Mouse (Mus musculus) midbrain, embryonic 14.5 days (tissue): ENCODE results near the gene Nell1. TPM values are rescaled to one million over a fixed set of nuclear protein-coding genes. Genes with fewer than 3 reads are reported as not detected.

Source experiments
- ATAC-seq: fragments of 200-750 bp; cut with Nextera tagmentation; 2 replicates; pipeline ENCODE4 v1.8.0; 2017; ENCODE audit warnings: moderate number of reproducible peaks, moderate library complexity; ENCODE audit not compliant: low FRiP score, low TSS enrichment
- DNase-seq: peaks from one replicate; pipeline ENCODE4 v3.0.0-alpha.2; 2015
- H3K27ac ChIP-seq: fragments of 300-500 bp; sonication (generic); replicated peaks from 2 replicates; pipeline ENCODE4 v1.5.1; 2014; ENCODE audit warnings: mild to moderate bottlenecking, low read depth, low read length, moderate library complexity
- H3K27me3 ChIP-seq: fragments of 300-500 bp; sonication (generic); 2 replicates; pipeline ENCODE4 v1.6.1; 2014; ENCODE audit warnings: low read length, control low read depth, mixed read lengths; ENCODE audit not compliant: control insufficient read depth, insufficient read depth
- H3K36me3 ChIP-seq: fragments of 300-500 bp; sonication (generic); 2 replicates; pipeline ENCODE4 v1.6.1; 2014; ENCODE audit warnings: low read length, control low read depth; ENCODE audit not compliant: control insufficient read depth, insufficient read depth
- H3K4me1 ChIP-seq: fragments of 300-500 bp; sonication (generic); 2 replicates; pipeline ENCODE4 v1.6.1; 2014; ENCODE audit warnings: mild to moderate bottlenecking, antibody characterized with exemption, low read length, control low read depth; ENCODE audit not compliant: control insufficient read depth, insufficient read depth
- H3K4me2 ChIP-seq: fragments of 300-500 bp; sonication (generic); 2 replicates; pipeline ENCODE4 v1.6.1; 2014; ENCODE audit warnings: mild to moderate bottlenecking, low read length, moderate library complexity
- H3K4me3 ChIP-seq: fragments of 300-500 bp; sonication (generic); replicated peaks from 2 replicates; pipeline ENCODE4 v1.5.1; 2014; ENCODE audit warnings: low read depth, low read length
- H3K9ac ChIP-seq: fragments of 300-500 bp; sonication (generic); replicated peaks from 2 replicates; pipeline ENCODE4 v1.6.1; 2014; ENCODE audit warnings: mild to moderate bottlenecking, low read length, moderate library complexity
- H3K9me3 ChIP-seq: fragments of 300-500 bp; sonication (generic); 2 replicates; pipeline ENCODE4 v1.6.1; 2016; ENCODE audit warnings: low read length, control low read depth, mixed read lengths; ENCODE audit not compliant: control insufficient read depth
- WGBS: fragments of 180-500 bp; shearing (Covaris S2); extraction: QIAGEN DNeasy Blood & Tissue Kit; methylation state at CpG from one replicate; pipeline ENCODE4 v1.1.7; 2014; 5-methylcytosine and 5-hydroxymethylcytosine counted together
- polyA plus RNA-seq: library from polyadenylated mRNA; unstranded; fragments of >200 nt; fragmentation: Nextera tagmentation; extraction: Ambion mirVana; gene quantifications from 2 replicates; pipeline ENCODE4 v1.2.1, GENCODE M21; 2014

Gene Nell1
- polyA plus RNA-seq, 1 experiment from 2014 or later: 21.3 TPM

DNA sequence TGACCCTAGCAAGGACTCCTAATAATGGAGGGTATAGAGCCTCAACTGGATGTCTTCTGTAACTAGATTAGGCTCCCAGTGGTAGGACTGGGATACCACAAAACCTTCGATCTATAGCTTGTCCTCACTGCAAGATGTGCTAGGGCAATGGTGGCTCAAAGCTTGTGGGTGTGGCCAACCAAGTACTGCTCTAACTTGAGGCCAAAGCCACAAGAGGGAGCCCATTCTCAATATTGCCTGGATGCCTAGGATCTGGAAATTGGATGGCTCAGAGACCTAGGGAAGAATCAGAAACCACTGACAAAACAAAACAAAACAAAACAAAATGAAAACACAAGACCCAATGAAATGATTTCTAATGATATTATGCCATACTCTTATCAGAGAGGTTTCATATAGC is 809.0 kb downstream of the Nell1 start:
- WGBS: 85% methylated on average over 1 of the region's 1 CpGs
- ATAC-seq: no peak
- no peaks in the 10 kb centered on the region for H3K9me3 ChIP-seq

GRCm38 (mm10) chr7:50826180-50826579 is 851.5 kb downstream of the Nell1 start:
- Histone ChIP-seq H3K27me3 (no peaks in the 10 kb centered on the region), H3K4me2 (no peak overlapping the region), H3K9me3 (no peaks in the 10 kb centered on the region), H3K27ac (no peak overlapping the region), H3K4me1 (no peaks in the 10 kb centered on the region), H3K4me3 (no peak overlapping the region), H3K36me3 (no peaks in the 10 kb centered on the region), H3K9ac (no peak overlapping the region)
- WGBS: 9% methylated on average over 7 of the region's 7 CpGs
- ATAC-seq (peak; percentile 48; the same call in 1 of the 2 replicates), DNase-seq (peak; percentile 65)

More for the DNA sequence above, 809.0 kb downstream of the Nell1 start:
- Histone ChIP-seq H3K27ac (no peak overlapping the region), H3K4me2 (no peak overlapping the region), H3K4me1 (no peaks in the 10 kb centered on the region), H3K36me3 (no peaks in the 10 kb centered on the region), H3K9ac (no peak overlapping the region), H3K27me3 (no peaks in the 10 kb centered on the region), H3K4me3 (no peak overlapping the region)
- DNase-seq: peak; percentile 41

GRCm38 (mm10) chr7:50832799-50833198 is 858.1 kb downstream of the Nell1 start:
- ATAC-seq (no peak), DNase-seq (no peak)
- Histone ChIP-seq H3K36me3 (no peaks in the 10 kb centered on the region), H3K4me1 (peaks cover 8% of the 10 kb centered on the region; the same call in 1 of the 2 replicates), H3K27me3 (no peaks in the 10 kb centered on the region), H3K27ac (no peak overlapping the region), H3K9ac (no peak overlapping the region), H3K4me2 (no peak overlapping the region), H3K4me3 (no peak overlapping the region), H3K9me3 (no peaks in the 10 kb centered on the region)
- WGBS: 87% methylated on average over 3 of the region's 3 CpGs

DNA sequence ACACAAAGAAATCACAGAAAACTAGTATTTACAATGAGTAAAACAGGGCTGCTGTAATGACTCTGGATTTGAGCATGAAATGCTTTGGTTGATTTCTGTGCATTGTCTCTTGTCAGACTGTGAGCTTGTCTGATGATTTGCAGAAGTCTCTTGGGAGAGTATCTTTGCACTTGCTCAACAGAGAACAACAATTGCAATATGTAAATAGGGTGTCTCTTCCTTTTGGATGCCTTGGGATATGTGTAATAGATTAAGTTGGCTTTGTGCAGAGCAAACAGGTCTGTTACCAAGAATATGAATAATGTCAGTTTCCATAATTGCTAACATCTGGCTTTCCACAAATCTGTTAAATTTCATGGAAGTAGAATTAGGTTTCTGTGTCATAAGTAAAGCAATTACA is 868.0 kb downstream of the Nell1 start:
- DNase-seq (no peak), ATAC-seq (no peak)
- Histone ChIP-seq H3K4me1 (no peaks in the 10 kb centered on the region), H3K27me3 (no peaks in the 10 kb centered on the region), H3K36me3 (no peaks in the 10 kb centered on the region), H3K4me3 (no peak overlapping the region), H3K27ac (no peak overlapping the region), H3K9ac (no peak overlapping the region), H3K9me3 (no peaks in the 10 kb centered on the region), H3K4me2 (no peak overlapping the region)

- no peak overlapping the region for H3K27ac ChIP-seq
- H3K36me3 ChIP-seq: no peaks in the 10 kb centered on the region
- no peak overlapping the region for H3K4me2 ChIP-seq
- no peak overlapping the region for H3K9ac ChIP-seq
- no peak for DNase-seq
- WGBS: 78% methylated on average over 1 of the region's 1 CpGs
- H3K27me3 ChIP-seq: no peaks in the 10 kb centered on the region
- no peaks in the 10 kb centered on the region for H3K4me1 ChIP-seq
- no peaks in the 10 kb centered on the region for H3K9me3 ChIP-seq
- no peak for ATAC-seq
- no peak overlapping the region for H3K4me3 ChIP-seq
Observed at GRCm38 (mm10) chr7:50847921-50848320, 873.3 kb downstream of the Nell1 start.

GRCm38 (mm10) chr7:50850271-50850670 is 875.6 kb downstream of the Nell1 start:
- Histone ChIP-seq H3K9ac (no peak overlapping the region), H3K9me3 (no peaks in the 10 kb centered on the region), H3K4me1 (no peaks in the 10 kb centered on the region), H3K4me3 (no peak overlapping the region), H3K4me2 (no peak overlapping the region), H3K36me3 (no peaks in the 10 kb centered on the region), H3K27me3 (no peaks in the 10 kb centered on the region), H3K27ac (no peak overlapping the region)
- no peak for DNase-seq
- no peak for ATAC-seq
- 33% methylated on average over 1 of the region's 1 CpGs for WGBS

DNA sequence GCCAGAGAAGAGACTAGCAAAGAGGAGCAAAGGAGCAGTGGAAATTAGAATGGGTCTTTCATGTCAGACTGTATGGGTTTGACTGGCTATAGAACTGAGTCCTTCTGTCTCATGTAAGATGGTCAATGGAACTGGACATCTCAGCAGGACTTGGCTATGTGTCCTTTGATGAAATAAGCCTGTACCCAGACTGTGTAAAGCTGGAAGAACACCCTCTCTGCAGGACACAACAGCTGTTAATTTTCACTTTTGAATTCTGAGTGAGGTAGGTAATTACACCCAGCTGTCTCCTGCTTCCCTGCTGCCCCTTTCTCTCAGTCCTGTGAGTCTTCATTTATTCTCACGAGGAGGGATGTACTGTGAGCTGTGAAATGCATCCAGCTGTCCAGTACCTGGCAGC is 895.5 kb downstream of the Nell1 start:
- ATAC-seq (no peak), DNase-seq (no peak)

DNA sequence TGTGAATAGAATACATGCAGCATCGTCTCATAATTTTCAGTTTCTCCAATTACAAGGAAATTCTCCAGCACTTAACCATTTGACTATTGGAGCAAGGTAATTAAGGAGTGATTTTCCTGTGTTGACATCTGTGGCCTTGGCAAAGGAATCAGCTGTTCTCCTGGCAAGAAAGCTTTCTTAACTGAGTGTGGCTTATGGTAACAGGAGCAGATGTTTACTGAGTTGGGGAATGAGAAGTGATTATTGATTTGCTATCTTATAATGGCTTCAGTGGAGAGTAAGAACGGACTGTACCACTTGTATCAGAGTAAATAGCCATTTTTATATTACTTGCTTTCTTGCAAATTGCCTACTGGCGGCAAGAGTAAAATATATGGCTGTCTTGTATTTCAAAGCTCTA is 913.0 kb downstream of the Nell1 start:
- no peak overlapping the region for H3K4me3 ChIP-seq
- no peaks in the 10 kb centered on the region for H3K36me3 ChIP-seq
- H3K9ac ChIP-seq: no peak overlapping the region
- H3K4me1 ChIP-seq: no peaks in the 10 kb centered on the region
- no peak for DNase-seq
- WGBS: 80% methylated on average over 3 of the region's 3 CpGs
- no peaks in the 10 kb centered on the region for H3K9me3 ChIP-seq
- ATAC-seq: no peak
- no peak overlapping the region for H3K4me2 ChIP-seq
- H3K27ac ChIP-seq: no peak overlapping the region
- no peaks in the 10 kb centered on the region for H3K27me3 ChIP-seq

More for the DNA sequence above, 895.5 kb downstream of the Nell1 start:
- Histone ChIP-seq H3K4me2 (no peak overlapping the region), H3K27me3 (no peaks in the 10 kb centered on the region), H3K36me3 (no peaks in the 10 kb centered on the region), H3K4me3 (no peak overlapping the region), H3K4me1 (no peaks in the 10 kb centered on the region), H3K9ac (no peak overlapping the region), H3K27ac (no peak overlapping the region), H3K9me3 (no peaks in the 10 kb centered on the region)
- 31% methylated on average over 1 of the region's 1 CpGs for WGBS

DNA sequence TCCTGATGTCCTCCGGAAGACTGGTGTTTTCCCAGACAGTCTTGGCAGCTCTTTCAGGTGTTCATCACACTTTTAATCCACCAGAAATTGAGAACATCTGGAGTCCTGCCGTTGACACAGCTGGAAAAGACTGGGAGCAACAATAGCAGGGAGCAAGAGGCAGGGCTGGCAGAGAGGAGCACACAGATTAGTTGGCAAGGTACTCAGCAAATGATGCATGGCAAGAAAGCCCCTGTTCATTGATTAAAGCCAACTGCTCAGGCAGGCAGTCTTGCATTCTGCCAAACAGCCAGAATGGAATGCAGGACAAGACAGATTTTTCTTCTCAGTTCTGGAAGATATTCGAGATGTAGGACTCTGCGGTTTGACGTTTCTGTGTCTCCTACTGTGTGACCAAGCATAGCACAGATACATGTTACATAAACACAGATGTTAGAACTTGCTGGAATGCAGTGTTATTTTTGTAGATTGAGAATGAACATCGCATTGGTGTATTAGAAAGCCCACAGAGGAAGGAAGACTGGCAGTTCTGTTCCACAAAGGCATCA is 925.0 kb downstream of the Nell1 start:
- ATAC-seq (no peak), DNase-seq (no peak)
- no peaks in the 10 kb centered on the region for H3K9me3 ChIP-seq
- no peaks in the 10 kb centered on the region for H3K27me3 ChIP-seq
- H3K4me2 ChIP-seq: no peak overlapping the region
- H3K9ac ChIP-seq: no peak overlapping the region
- H3K27ac ChIP-seq: no peak overlapping the region
- no peaks in the 10 kb centered on the region for H3K36me3 ChIP-seq
- H3K4me1 ChIP-seq: no peaks in the 10 kb centered on the region
- WGBS: 45% methylated on average over 6 of the region's 6 CpGs
- H3K4me3 ChIP-seq: no peak overlapping the region
